Comparison of ENCODE assay signal across 8 mouse cellular contexts in genomic region chr10:80936810-80937164, GRCm38 (mm10). TPM values are rescaled to one million over a fixed set of nuclear protein-coding genes. Genes with fewer than 3 reads are reported as not detected.
DNase-seq lines count a peak whose midpoint lies in the region; ATAC-seq and TF ChIP-seq lines count a peak whose summit lies in the region.

No protein-coding gene starts in this region.

- no peak overlapping the region for H3K9ac ChIP-seq in kidney, embryonic 14.5 days (ENCODE audit: low read depth, low read length)
- peak overlapping the region; percentile 68; the same call in 1 of the 2 replicates for H3K9ac ChIP-seq in embryonic facial prominence, embryonic 13.5 days
- H3K9ac ChIP-seq in intestine, embryonic 16.5 days (ENCODE audit: low read depth, low read length), result peak overlapping the region; percentile 65

- no peak for TF ChIP-seq POLR2A in myocyte (IDR thresholded peaks at IDR 0.05; ENCODE audit: insufficient read length, low read depth)

- H3K4me2 ChIP-seq in kidney, embryonic 14.5 days (replicated peaks; ENCODE audit: low read depth, low read length), result peak overlapping the region; percentile 62
- H3K4me2 ChIP-seq in embryonic facial prominence, embryonic 13.5 days, result peak overlapping the region; percentile 66
- H3K4me2 ChIP-seq in intestine, embryonic 16.5 days (ENCODE audit: low read depth, low read length), result peak overlapping the region; percentile 81
- H3K4me2 ChIP-seq in myocyte (ENCODE audit: low read depth), result peak overlapping the region; percentile 58

- H3K4me3 ChIP-seq in kidney, embryonic 14.5 days (ENCODE audit: low read length), result peak overlapping the region; percentile 35; the same call in 1 of the 2 replicates
- H3K4me3 ChIP-seq in embryonic facial prominence, embryonic 13.5 days, result peak overlapping the region; percentile 37
- H3K4me3 ChIP-seq in intestine, embryonic 16.5 days (ENCODE audit: low read length), result peak overlapping the region; percentile 40
- H3K4me3 ChIP-seq in myocyte, result no peak overlapping the region

- no peaks in the 10 kb centered on the region for H3K36me3 ChIP-seq in kidney, embryonic 14.5 days (ENCODE audit: control insufficient read depth, insufficient read depth, low read length)
- no peaks in the 10 kb centered on the region for H3K36me3 ChIP-seq in embryonic facial prominence, embryonic 13.5 days
- no peaks in the 10 kb centered on the region for H3K36me3 ChIP-seq in intestine, embryonic 16.5 days (ENCODE audit: control insufficient read depth, insufficient read depth, low read length)
- H3K36me3 ChIP-seq in myocyte (ENCODE audit: control insufficient read depth, insufficient read depth), result no peaks in the 10 kb centered on the region

- peaks cover 76% of the 10 kb centered on the region for H3K4me1 ChIP-seq in kidney, embryonic 14.5 days (ENCODE audit: control insufficient read depth, insufficient read depth, low read length)
- H3K4me1 ChIP-seq in embryonic facial prominence, embryonic 13.5 days, result peaks cover 95% of the 10 kb centered on the region
- peaks cover 87% of the 10 kb centered on the region for H3K4me1 ChIP-seq in intestine, embryonic 16.5 days (ENCODE audit: control insufficient read depth, insufficient read depth, low read length)

- H3K79me2 ChIP-seq in myocyte (ENCODE audit: control insufficient read depth, insufficient read depth), result no peaks in the 10 kb centered on the region

- no peak for ATAC-seq in kidney, embryonic 14.5 days (ENCODE audit: low FRiP score, low TSS enrichment)
- no peak for ATAC-seq in embryonic facial prominence, embryonic 13.5 days (ENCODE audit: insufficient number of reproducible peaks, insufficient read depth, low FRiP score, low TSS enrichment, low read depth)
- no peak for ATAC-seq in intestine, embryonic 16.5 days

- peaks cover 42% of the 10 kb centered on the region for H3K27me3 ChIP-seq in kidney, embryonic 14.5 days (ENCODE audit: control insufficient read depth, insufficient read depth, low read length)
- H3K27me3 ChIP-seq in embryonic facial prominence, embryonic 13.5 days, result peaks cover 30% of the 10 kb centered on the region
- H3K27me3 ChIP-seq in intestine, embryonic 16.5 days (replicated peaks; ENCODE audit: control insufficient read depth, insufficient read depth, low read length), result no peaks in the 10 kb centered on the region
- no peaks in the 10 kb centered on the region for H3K27me3 ChIP-seq in myocyte (ENCODE audit: control insufficient read depth, insufficient read depth, insufficient read length)

- intact Hi-C loops in gastrocnemius, postnatal 36 days (cut with DNase I), result no loop called here

- no peak overlapping the region for H3ac ChIP-seq in myocyte (ENCODE audit: control insufficient read depth, insufficient read length)

- no peaks in the 10 kb centered on the region for H3K9me3 ChIP-seq in kidney, embryonic 14.5 days (ENCODE audit: control insufficient read depth, low read length)
- H3K9me3 ChIP-seq in embryonic facial prominence, embryonic 13.5 days, result no peaks in the 10 kb centered on the region
- H3K9me3 ChIP-seq in intestine, embryonic 16.5 days (ENCODE audit: control insufficient read depth, low read length), result no peaks in the 10 kb centered on the region

- DNase-seq in kidney, postnatal 36 days, result no peak
- no peak for DNase-seq in thymus, postnatal 14 days
- DNase-seq in right cerebral cortex, postnatal 25 days, result no peak
- DNase-seq in gastrocnemius, postnatal 36 days, result no peak

- H3K27ac ChIP-seq in kidney, embryonic 14.5 days (ENCODE audit: low read depth, low read length), result peak overlapping the region; percentile 45; the same call in 1 of the 2 replicates
- peak overlapping the region; percentile 91 for H3K27ac ChIP-seq in embryonic facial prominence, embryonic 13.5 days
- peak overlapping the region; percentile 69; the same call in 1 of the 2 replicates for H3K27ac ChIP-seq in intestine, embryonic 16.5 days (ENCODE audit: low read length)

- 18% methylated on average over 6 of the region's 6 CpGs for WGBS in kidney, embryonic 14.5 days
- whole genome bisulfite sequencing in embryonic facial prominence, embryonic 13.5 days, result 10% methylated on average over 6 of the region's 6 CpGs
- 21% methylated on average over 6 of the region's 6 CpGs for WGBS in intestine, embryonic 16.5 days

TF ChIP-seq in myocyte, 11 proteins besides CTCF, POLR2A, EP300 and RAD21:
- TF ChIP-seq TCF3 (IDR thresholded peaks at IDR 0.05; ENCODE audit: insufficient read length, low read depth), result no peak
- TF ChIP-seq TCF12 (IDR thresholded peaks at IDR 0.05; ENCODE audit: insufficient read depth, poor library complexity, severe bottlenecking), result no peak
- no peak for TF ChIP-seq USF1 (IDR thresholded peaks at IDR 0.05; ENCODE audit: low read depth)
- TF ChIP-seq CEBPB (IDR thresholded peaks at IDR 0.05; ENCODE audit: insufficient read depth, poor library complexity, severe bottlenecking), result no peak
- TF ChIP-seq POLR2AphosphoS2 (IDR thresholded peaks at IDR 0.05; ENCODE audit: insufficient read length, low read depth), result no peak
- TF ChIP-seq E2F4 (IDR thresholded peaks at IDR 0.05; ENCODE audit: insufficient read depth), result no peak
- TF ChIP-seq SRF (IDR thresholded peaks at IDR 0.05; ENCODE audit: control insufficient read depth, insufficient read length, low read depth), result no peak
- no peak for TF ChIP-seq MYOG (IDR thresholded peaks at IDR 0.05; ENCODE audit: control insufficient read depth in 1 of 3, insufficient read depth in 1 of 3, insufficient read length in 2 of 3, low read depth in 2 of 3)
- no peak for TF ChIP-seq REST (IDR thresholded peaks at IDR 0.05; ENCODE audit: insufficient read depth, insufficient read length)
- TF ChIP-seq MAX (IDR thresholded peaks at IDR 0.05; ENCODE audit: low read depth), result no peak
- TF ChIP-seq MYOD1 (IDR thresholded peaks at IDR 0.05; ENCODE audit: control insufficient read depth in 1 of 3, insufficient read length in 2 of 3, low read depth in 2 of 3), result no peak

RNA-seq across cellular contexts. Expression of gene Gadd45b, which starts 6.9 kb away (rescaled TPM):
- 16.1 and 16.3 TPM in 2 replicates for polyA plus RNA-seq in kidney, embryonic 14.5 days (2014; fragmentation: Nextera tagmentation; extraction: Ambion mirVana)
- 29.0 and 29.9 TPM in 2 replicates for polyA plus RNA-seq in embryonic facial prominence, embryonic 13.5 days (2015; fragmentation: Nextera tagmentation; extraction: Ambion mirVana)
- 26.5 and 29.1 TPM in 2 replicates for polyA plus RNA-seq in intestine, embryonic 16.5 days (2015; fragmentation: Nextera tagmentation; extraction: Ambion mirVana)
- 52.2 TPM for polyA plus RNA-seq in myocyte (2012; fragmentation: generic; extraction: Trizol)
- total RNA-seq in gastrocnemius, postnatal 36 days (2021), result 10 to 100 TPM; 26.7 to 31.7 TPM

RNA-seq across cellular contexts. Expression of gene Lmnb2, which starts 18.7 kb away (rescaled TPM):
- 16.0 and 17.1 TPM in 2 replicates for polyA plus RNA-seq in kidney, embryonic 14.5 days (2014; fragmentation: Nextera tagmentation; extraction: Ambion mirVana)
- polyA plus RNA-seq in embryonic facial prominence, embryonic 13.5 days (2015; fragmentation: Nextera tagmentation; extraction: Ambion mirVana), result 51.5 and 63.4 TPM in 2 replicates
- polyA plus RNA-seq in intestine, embryonic 16.5 days (2015; fragmentation: Nextera tagmentation; extraction: Ambion mirVana), result 38.6 and 41.0 TPM in 2 replicates
- polyA plus RNA-seq in myocyte (2012; fragmentation: generic; extraction: Trizol), result 65.2 TPM
- total RNA-seq in gastrocnemius, postnatal 36 days (2021), result 1 to 10 TPM; 2.6 to 3.1 TPM

RNA-seq across cellular contexts. Expression of gene Timm13, which starts 36.0 kb away (rescaled TPM):
- 391 and 501 TPM in 2 replicates for polyA plus RNA-seq in kidney, embryonic 14.5 days (2014; fragmentation: Nextera tagmentation; extraction: Ambion mirVana)
- 317 and 358 TPM in 2 replicates for polyA plus RNA-seq in embryonic facial prominence, embryonic 13.5 days (2015; fragmentation: Nextera tagmentation; extraction: Ambion mirVana)
- 390 and 410 TPM in 2 replicates for polyA plus RNA-seq in intestine, embryonic 16.5 days (2015; fragmentation: Nextera tagmentation; extraction: Ambion mirVana)
- polyA plus RNA-seq in myocyte (2012; fragmentation: generic; extraction: Trizol), result 225 TPM
- total RNA-seq in gastrocnemius, postnatal 36 days (2021), result 100 to 1,000 TPM; 106 to 120 TPM
